Mouse (Mus musculus): Measurements from ENCODE around the gene Ddx24.

GRCm38 (mm10) chr12:103370861-103371260, 54.8 kb downstream of the Ddx24 start:
- TF ChIP-seq CTCF (IDR thresholded peaks at IDR 0.05; ENCODE audit: low read depth, low read length): no peak
- TF ChIP-seq POLR2A (IDR thresholded peaks at IDR 0.05; ENCODE audit: extremely low read depth, insufficient read depth, low read length): no peak
